Mouse (Mus musculus): Measurements from ENCODE around the gene C1qtnf3.

- TF ChIP-seq CTCF (IDR thresholded peaks at IDR 0.05; ENCODE audit: control insufficient read depth, insufficient read depth, low read length) (0 out of 2 replicates have a peak, but pooled peaks have one; percentile 12), POLR2A (IDR thresholded peaks at IDR 0.05; ENCODE audit: borderline replicate concordance, control insufficient read depth, low read depth, low read length) (no peak)
These were observed 31.1 kb upstream of the C1qtnf3 start for GRCm38 (mm10) chr15:10921064-10921463.

Measured in bone marrow, adult 2 months (tissue).